ENCODE assay signal across 16 mouse cellular contexts in the genomic region with DNA sequence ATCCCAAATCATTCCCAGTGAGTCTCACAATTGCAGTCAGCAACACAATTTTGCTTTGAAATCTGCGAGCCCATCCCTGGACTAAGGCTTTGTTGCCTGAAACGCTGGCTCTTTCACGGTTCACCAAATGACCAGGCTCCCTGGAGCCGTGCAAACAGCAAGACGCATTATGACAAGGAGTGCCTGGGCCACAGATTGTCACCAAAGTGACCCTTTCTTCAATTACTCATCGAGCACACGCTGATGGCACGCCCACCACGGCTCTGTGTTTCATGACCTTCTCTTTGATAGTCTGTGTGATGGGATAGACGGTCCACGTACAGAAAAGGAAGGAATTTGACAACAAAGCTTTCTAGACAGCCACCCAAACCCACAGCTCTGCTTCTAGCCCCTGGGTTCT.
"Had no signal": no experiment of that assay in that cellular context is flagged by ENCODE, and none has a peak within 500 bp of the region (broad histone marks: within the 10 kb centered on the region; RNA-seq: fewer than 3 reads in every experiment).

No protein-coding gene starts in this region.

- H3K27ac ChIP-seq: layer of hippocampus, adult 2 months; limb, embryonic 12.5 days; liver, embryonic 13.5 days; lung, embryonic 15.5 days; macrophage; midbrain, embryonic 12.5 days; neural tube, embryonic 13.5 days had no signal

- DNase-seq: kidney, postnatal 10 days; kidney, postnatal 4 days; liver; liver, embryonic 13.5 days; liver, postnatal 0 days; lung, postnatal 14 days; right cerebral cortex, adult 18-20 months; right cerebral cortex, postnatal 25 days; thymus, postnatal 36 days had no signal

- H3K9ac ChIP-seq: limb, embryonic 12.5 days; liver, embryonic 13.5 days; liver, postnatal 0 days; lung, embryonic 15.5 days; midbrain, embryonic 12.5 days; neural tube, embryonic 13.5 days had no signal

- H3K9me3 ChIP-seq: limb, embryonic 12.5 days; liver, embryonic 13.5 days; lung, embryonic 15.5 days; megakaryocyte, embryonic 14.5 days; midbrain, embryonic 12.5 days; neural tube, embryonic 13.5 days had no signal

- ATAC-seq: liver, postnatal 0 days had no signal

- H3K4me2 ChIP-seq: limb, embryonic 12.5 days; liver, embryonic 13.5 days; lung, embryonic 15.5 days; midbrain, embryonic 12.5 days; neural tube, embryonic 13.5 days had no signal

- H3K27me3 ChIP-seq: limb, embryonic 12.5 days; liver, embryonic 13.5 days; lung, embryonic 15.5 days; megakaryocyte, embryonic 14.5 days; midbrain, embryonic 12.5 days; neural tube, embryonic 13.5 days had no signal

- H3K4me3 ChIP-seq: layer of hippocampus, adult 2 months; limb, embryonic 12.5 days; liver, embryonic 13.5 days; lung, embryonic 15.5 days; megakaryocyte, embryonic 14.5 days; midbrain, embryonic 12.5 days; neural tube, embryonic 13.5 days had no signal

- H3K36me3 ChIP-seq: liver, embryonic 13.5 days; lung, embryonic 15.5 days had no signal

- H3K4me1 ChIP-seq: midbrain, embryonic 12.5 days had no signal
